Comparison of ENCODE assay signal across 9 mouse cellular contexts in the genomic region with DNA sequence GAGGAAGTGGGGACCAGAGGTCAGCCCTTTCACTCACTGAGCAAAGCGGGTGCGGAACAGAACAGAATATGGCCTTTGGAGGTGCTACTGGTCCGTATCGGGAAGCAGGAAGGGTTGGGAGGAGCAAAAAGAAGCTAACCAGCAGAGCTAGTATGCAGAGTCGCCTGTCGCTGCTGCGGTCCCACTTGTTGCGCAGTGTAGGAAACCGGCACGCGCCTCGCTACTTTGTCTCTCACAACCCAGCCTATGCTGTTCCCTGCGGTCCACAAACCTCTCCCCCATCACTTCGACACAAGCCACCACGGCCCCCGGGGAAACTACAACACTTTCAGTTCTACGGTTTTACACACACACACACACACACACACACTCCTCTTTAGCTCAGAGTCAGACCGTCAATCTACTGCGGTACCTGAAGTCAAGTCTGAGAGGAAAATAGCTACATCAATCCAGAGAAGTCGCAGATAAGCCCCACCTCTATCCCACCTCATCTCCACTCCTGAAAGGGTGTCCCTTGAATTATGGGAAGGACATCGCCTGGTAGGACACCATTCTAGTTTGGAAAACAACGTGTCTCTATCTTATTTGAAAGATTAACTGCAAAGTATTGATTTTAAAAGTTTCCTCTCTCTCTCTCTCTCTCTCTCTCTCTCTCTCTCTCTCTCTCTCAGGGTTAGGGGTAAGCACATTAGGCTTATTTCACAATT. TPM values are rescaled to one million over a fixed set of nuclear protein-coding genes. Genes with fewer than 3 reads are reported as not detected.
DNase-seq lines count a peak whose midpoint lies in the region; ATAC-seq and TF ChIP-seq lines count a peak whose summit lies in the region.
"Had no signal": no experiment of that assay in that cellular context is flagged by ENCODE, and none has a peak within 500 bp of the region (broad histone marks: within the 10 kb centered on the region; RNA-seq: fewer than 3 reads in every experiment).

No protein-coding gene starts in this region.

- H3K27me3 ChIP-seq in hindbrain, embryonic 10.5 days (ENCODE audit: insufficient read depth, poor library complexity, severe bottlenecking) = peaks cover 62% of the 10 kb centered on the region
- H3K27me3 ChIP-seq in limb, embryonic 12.5 days = peaks cover 59% of the 10 kb centered on the region
- peaks cover 64% of the 10 kb centered on the region for H3K27me3 ChIP-seq in midbrain, embryonic 12.5 days
- H3K27me3 ChIP-seq in stomach, embryonic 16.5 days (ENCODE audit: control insufficient read depth, insufficient read depth, low read length) = no peaks in the 10 kb centered on the region

- H3K36me3 ChIP-seq in hindbrain, embryonic 10.5 days = no peaks in the 10 kb centered on the region
- no peaks in the 10 kb centered on the region for H3K36me3 ChIP-seq in limb, embryonic 12.5 days
- H3K36me3 ChIP-seq in midbrain, embryonic 12.5 days = no peaks in the 10 kb centered on the region
- no peaks in the 10 kb centered on the region for H3K36me3 ChIP-seq in stomach, embryonic 16.5 days (ENCODE audit: control insufficient read depth, insufficient read depth, low read length)

- no peaks in the 10 kb centered on the region for H3K9me3 ChIP-seq in hindbrain, embryonic 10.5 days
- H3K9me3 ChIP-seq in limb, embryonic 12.5 days = no peaks in the 10 kb centered on the region
- no peaks in the 10 kb centered on the region for H3K9me3 ChIP-seq in midbrain, embryonic 12.5 days
- no peaks in the 10 kb centered on the region for H3K9me3 ChIP-seq in stomach, embryonic 16.5 days (replicated peaks; ENCODE audit: control insufficient read depth, low read length)

- peak overlapping the region; percentile 51 for H3K4me3 ChIP-seq in embryonic fibroblast, embryonic 13.5 days (ENCODE audit: insufficient read depth, low read length)
- peak overlapping the region; percentile 52 for H3K4me3 ChIP-seq in hindbrain, embryonic 10.5 days
- H3K4me3 ChIP-seq in limb, embryonic 12.5 days (replicated peaks) = peak overlapping the region; percentile 45
- peak overlapping the region; percentile 32 for H3K4me3 ChIP-seq in midbrain, embryonic 12.5 days
- peak overlapping the region; percentile 53 for H3K4me3 ChIP-seq in stomach, embryonic 16.5 days (replicated peaks; ENCODE audit: low read length)

- peaks cover 10% of the 10 kb centered on the region; the same call in 1 of the 2 replicates for H3K4me1 ChIP-seq in embryonic fibroblast, embryonic 13.5 days (ENCODE audit: control insufficient read depth, insufficient read depth, low read length)
- H3K4me1 ChIP-seq in hindbrain, embryonic 10.5 days (replicated peaks) = peaks cover 68% of the 10 kb centered on the region
- H3K4me1 ChIP-seq in limb, embryonic 12.5 days (replicated peaks) = peaks cover 57% of the 10 kb centered on the region
- H3K4me1 ChIP-seq in midbrain, embryonic 12.5 days = peaks cover 58% of the 10 kb centered on the region
- H3K4me1 ChIP-seq in stomach, embryonic 16.5 days (ENCODE audit: control insufficient read depth, insufficient read depth, low read length) = peaks cover 29% of the 10 kb centered on the region

- TF ChIP-seq POLR2A in embryonic fibroblast, embryonic 13.5 days (IDR thresholded peaks at IDR 0.05; ENCODE audit: low read depth, low read length) = peak; percentile 34; the same call in 1 of the 2 replicates

- peak overlapping the region; percentile 78 for H3K27ac ChIP-seq in embryonic fibroblast, embryonic 13.5 days (ENCODE audit: insufficient read depth, low read length)
- peak overlapping the region; percentile 23; the same call in 1 of the 2 replicates for H3K27ac ChIP-seq in hindbrain, embryonic 10.5 days
- no peak overlapping the region for H3K27ac ChIP-seq in limb, embryonic 12.5 days
- H3K27ac ChIP-seq in midbrain, embryonic 12.5 days (replicated peaks) = no peak overlapping the region
- peak overlapping the region; percentile 53 for H3K27ac ChIP-seq in stomach, embryonic 16.5 days (ENCODE audit: low read length)

- H3K9ac ChIP-seq in limb, embryonic 12.5 days (replicated peaks) = peak overlapping the region; percentile 45; the same call in 1 of the 2 replicates
- peak overlapping the region; percentile 21; the same call in 1 of the 2 replicates for H3K9ac ChIP-seq in midbrain, embryonic 12.5 days (replicated peaks)
- peak overlapping the region; percentile 69 for H3K9ac ChIP-seq in stomach, embryonic 16.5 days (ENCODE audit: low read length)

- 2% methylated on average over 22 of the region's 22 CpGs for WGBS in hindbrain, embryonic 10.5 days
- WGBS in limb, embryonic 12.5 days = under 1% methylated on average over 22 of the region's 22 CpGs
- WGBS in midbrain, embryonic 12.5 days = 1% methylated on average over 22 of the region's 22 CpGs
- WGBS in stomach, embryonic 16.5 days = 1% methylated on average over 22 of the region's 22 CpGs

- no peak for ATAC-seq in limb, embryonic 12.5 days (ENCODE audit: insufficient number of reproducible peaks, insufficient read depth, low FRiP score, low TSS enrichment, low read depth)
- ATAC-seq in midbrain, embryonic 12.5 days (ENCODE audit: low FRiP score, low read depth) = no peak
- peak; percentile 8; the same call in 1 of the 2 replicates for ATAC-seq in stomach, embryonic 16.5 days (ENCODE audit: insufficient read depth, low FRiP score)

- peak; percentile 63 to 71 for DNase-seq in adrenal gland, adult 18-20 months (ENCODE audit: low spot score in 2 of 2)
- DNase-seq in adrenal gland, postnatal 4 days (ENCODE audit: low spot score in 2 of 2) = no peak
- peak; percentile 55 for DNase-seq in adrenal gland, postnatal 25 days
- peak; percentile 49 for DNase-seq in hindbrain, embryonic 10.5 days (ENCODE audit: low spot score)

- peak overlapping the region; percentile 86 for H3K4me2 ChIP-seq in limb, embryonic 12.5 days
- H3K4me2 ChIP-seq in midbrain, embryonic 12.5 days (replicated peaks) = peak overlapping the region; percentile 69
- H3K4me2 ChIP-seq in stomach, embryonic 16.5 days (ENCODE audit: low read depth, low read length) = peak overlapping the region; percentile 99

- TF ChIP-seq CTCF in embryonic fibroblast, embryonic 13.5 days (IDR thresholded peaks at IDR 0.05; ENCODE audit: borderline replicate concordance, insufficient read depth, low read length) = no peak

RNA-seq across cellular contexts. Expression of a gene that starts 3.4 kb away (rescaled TPM):
- total RNA-seq in adrenal gland, adult 18-20 months (2021) = not detected
- not detected for total RNA-seq in adrenal gland, postnatal 4 days (2021)
- total RNA-seq in adrenal gland, postnatal 25 days (2021) = not detected in 2 replicates
- polyA plus RNA-seq in embryonic fibroblast, embryonic 13.5 days (2011; ENCODE audit: insufficient read length, low read depth, missing spikeins) = not detected in 2 replicates
- not detected in 2 replicates for polyA plus RNA-seq in hindbrain, embryonic 10.5 days (2016; fragmentation: Nextera tagmentation; extraction: Ambion mirVana)
- polyA plus RNA-seq in limb, embryonic 12.5 days (2016; fragmentation: Nextera tagmentation; extraction: Ambion mirVana) = not detected in 2 replicates
- polyA plus RNA-seq in midbrain, embryonic 12.5 days (2016; fragmentation: Nextera tagmentation; extraction: Ambion mirVana) = not detected in 2 replicates
- not detected in 2 replicates for polyA plus RNA-seq in stomach, embryonic 16.5 days (2015; fragmentation: Nextera tagmentation; extraction: Ambion mirVana)
- total RNA-seq: layer of hippocampus, postnatal 14 days had no signal

RNA-seq across cellular contexts. Expression of a gene that starts 3.7 kb away (rescaled TPM):
- total RNA-seq in adrenal gland, adult 18-20 months (2021) = 10 to 100 TPM; 43.5 to 54.8 TPM
- 10 to 100 TPM; 30.2 to 31.3 TPM for total RNA-seq in adrenal gland, postnatal 4 days (2021)
- 47.5 and 61.7 TPM in 2 replicates for total RNA-seq in adrenal gland, postnatal 25 days (2021)
- polyA plus RNA-seq in embryonic fibroblast, embryonic 13.5 days (2011; ENCODE audit: insufficient read length, low read depth, missing spikeins) = 12.8 and 13.1 TPM in 2 replicates
- polyA plus RNA-seq in hindbrain, embryonic 10.5 days (2016; fragmentation: Nextera tagmentation; extraction: Ambion mirVana) = 0.16 and 0.19 TPM in 2 replicates
- 0.41 and 0.48 TPM in 2 replicates for polyA plus RNA-seq in limb, embryonic 12.5 days (2016; fragmentation: Nextera tagmentation; extraction: Ambion mirVana)
- 0.15 and 0.25 TPM in 2 replicates for polyA plus RNA-seq in midbrain, embryonic 12.5 days (2016; fragmentation: Nextera tagmentation; extraction: Ambion mirVana)
- polyA plus RNA-seq in stomach, embryonic 16.5 days (2015; fragmentation: Nextera tagmentation; extraction: Ambion mirVana) = 1.3 and 1.5 TPM in 2 replicates

RNA-seq across cellular contexts. Expression of a gene that starts 52.7 kb away (rescaled TPM):
- total RNA-seq in adrenal gland, adult 18-20 months (2021) = not detected
- not detected for total RNA-seq in adrenal gland, postnatal 4 days (2021)
- not detected in 2 replicates for total RNA-seq in adrenal gland, postnatal 25 days (2021)
- not detected in 2 replicates for polyA plus RNA-seq in embryonic fibroblast, embryonic 13.5 days (2011; ENCODE audit: insufficient read length, low read depth, missing spikeins)
- polyA plus RNA-seq in hindbrain, embryonic 10.5 days (2016; fragmentation: Nextera tagmentation; extraction: Ambion mirVana) = not detected in 2 replicates
- not detected in 2 replicates for polyA plus RNA-seq in limb, embryonic 12.5 days (2016; fragmentation: Nextera tagmentation; extraction: Ambion mirVana)
- not detected in 2 replicates for polyA plus RNA-seq in midbrain, embryonic 12.5 days (2016; fragmentation: Nextera tagmentation; extraction: Ambion mirVana)
- polyA plus RNA-seq in stomach, embryonic 16.5 days (2015; fragmentation: Nextera tagmentation; extraction: Ambion mirVana) = not detected in 2 replicates

Comparison
In these comparisons a context has a peak if more than half of its experiments do, and no peak if none do; other contexts are left out.
1. DNase-seq: peak in adrenal gland, adult 18-20 months (2 of 2), adrenal gland, postnatal 25 days (single experiment) and hindbrain, embryonic 10.5 days (single experiment); none in adrenal gland, postnatal 4 days (0 of 2).
2. H3K27ac ChIP-seq: peak in embryonic fibroblast, embryonic 13.5 days (single experiment), hindbrain, embryonic 10.5 days (single experiment) and stomach, embryonic 16.5 days (single experiment); none in limb, embryonic 12.5 days (single experiment) and midbrain, embryonic 12.5 days (single experiment).
3. Peak in every context shown above with its lines, with median percentiles within 50 percentile points of each other: H3K4me3 ChIP-seq, H3K4me2 ChIP-seq and H3K9ac ChIP-seq.